Mouse (Mus musculus): Measurements from ENCODE around the gene Mup22. TPM values are rescaled to one million over a fixed set of nuclear protein-coding genes. Genes with fewer than 3 reads are reported as not detected.
"Not testable (repeated sequence)": the region's sequence is repeated elsewhere in the genome, so short reads cannot be mapped to it uniquely, and the experiment has no call there.

Mup22 gene
- total RNA-seq (2014; rRNA removed) (not detected in 2 replicates), polyA plus RNA-seq (2015; fragmentation: Nextera tagmentation; extraction: Ambion mirVana) (not detected in 2 replicates)

GRCm38 (mm10) chr4:60821363-60821762 is at the start of gene Mup22:
TSS of gene Mup22 (minus strand) at chr4:60821463.
- H3K9me3 ChIP-seq (ENCODE audit: low read length); H3K27me3 ChIP-seq (ENCODE audit: insufficient read depth, low read length); H3K4me2 ChIP-seq (ENCODE audit: low read depth); DNase-seq; H3K4me3 ChIP-seq (ENCODE audit: low read depth, low read length); H3K36me3 ChIP-seq (ENCODE audit: insufficient read depth); H3K27ac ChIP-seq (ENCODE audit: low read depth, low read length); H3K9ac ChIP-seq; ATAC-seq; H3K4me1 ChIP-seq (ENCODE audit: insufficient read depth): not testable (repeated sequence)
- WGBS: 87% methylated on average over 3 of the region's 4 CpGs

- H3K27ac ChIP-seq (ENCODE audit: low read depth, low read length); H3K9me3 ChIP-seq (ENCODE audit: low read length); H3K9ac ChIP-seq; DNase-seq; H3K4me1 ChIP-seq (ENCODE audit: insufficient read depth); ATAC-seq; H3K27me3 ChIP-seq (ENCODE audit: insufficient read depth, low read length); H3K4me3 ChIP-seq (ENCODE audit: low read depth, low read length); H3K36me3 ChIP-seq (ENCODE audit: insufficient read depth); H3K4me2 ChIP-seq (ENCODE audit: low read depth): not testable (repeated sequence)
Measured at GRCm38 (mm10) chr4:60840889-60841288, 19.6 kb upstream of the Mup22 start.

Other genes with a start within 250 kb of the Mup22 start
- gene Mup10, start 239.3 kb downstream of the Mup22 start, total RNA-seq (2014; rRNA removed): not detected in 2 replicates
- gene Mup10, start 239.3 kb downstream of the Mup22 start, polyA plus RNA-seq (2015; fragmentation: Nextera tagmentation; extraction: Ambion mirVana): not detected in 2 replicates
- not detected in 2 replicates for gene Mup11, start 159.1 kb downstream of the Mup22 start, total RNA-seq (2014; rRNA removed)
- gene Mup11, start 159.1 kb downstream of the Mup22 start, polyA plus RNA-seq (2015; fragmentation: Nextera tagmentation; extraction: Ambion mirVana): not detected in 2 replicates
- not detected in 2 replicates for gene Mup12, start 80.1 kb downstream of the Mup22 start, total RNA-seq (2014; rRNA removed)
- gene Mup12, start 80.1 kb downstream of the Mup22 start, polyA plus RNA-seq (2015; fragmentation: Nextera tagmentation; extraction: Ambion mirVana): not detected in 2 replicates